Mouse (Mus musculus) kidney, adult 11 months (tissue): Measurements from ENCODE around the gene Maats1.

ENCODE experiments used
- DNase-seq: peaks from one replicate; pipeline ENCODE4 v3.0.0; 2022

The Maats1 gene

GRCm38 (mm10) chr16:38288851-38289250, 53.1 kb downstream of the Maats1 start:
- peak; percentile 56 for DNase-seq

- no peak for DNase-seq
Measured at GRCm38 (mm10) chr16:38287762-38288161, 54.2 kb downstream of the Maats1 start.

GRCm38 (mm10) chr16:38287357-38287756, 54.6 kb downstream of the Maats1 start:
- DNase-seq = no peak

GRCm38 (mm10) chr16:38286541-38286940, 55.4 kb downstream of the Maats1 start:
- peak; percentile 38 for DNase-seq

GRCm38 (mm10) chr16:38285801-38286200, 56.1 kb downstream of the Maats1 start:
- no peak for DNase-seq

- DNase-seq = no peak
Measured at GRCm38 (mm10) chr16:38283300-38283699, 58.6 kb downstream of the Maats1 start.

- no peak for DNase-seq
Measured at GRCm38 (mm10) chr16:38282559-38283160, 59.3 kb downstream of the Maats1 start.

- DNase-seq = no peak
Measured at GRCm38 (mm10) chr16:38280951-38281350, 61.0 kb downstream of the Maats1 start.

- no peak for DNase-seq
Measured at GRCm38 (mm10) chr16:38279794-38280193, 62.1 kb downstream of the Maats1 start.

GRCm38 (mm10) chr16:38274737-38275136, 67.2 kb downstream of the Maats1 start:
- no peak for DNase-seq

GRCm38 (mm10) chr16:38272483-38272882, 69.5 kb downstream of the Maats1 start:
- no peak for DNase-seq

GRCm38 (mm10) chr16:38271601-38272000, 70.3 kb downstream of the Maats1 start:
- DNase-seq = no peak

- peak; percentile 49 for DNase-seq
Measured at GRCm38 (mm10) chr16:38255927-38256326, 86.0 kb downstream of the Maats1 start.

- DNase-seq = no peak
Measured at GRCm38 (mm10) chr16:38255107-38255506, 86.8 kb downstream of the Maats1 start.

GRCm38 (mm10) chr16:38254001-38254400, 87.9 kb downstream of the Maats1 start:
- DNase-seq = no peak

GRCm38 (mm10) chr16:38250467-38250866, 91.5 kb downstream of the Maats1 start:
- no peak for DNase-seq

- no peak for DNase-seq
Measured at GRCm38 (mm10) chr16:38248331-38248961, 93.5 kb downstream of the Maats1 start.
